Mouse (Mus musculus) T-helper 1 cell (primary cell): ENCODE data around the gene Map3k11.

Experiments used
- in situ Hi-C: fragments of 300-600 bp; cut with MboI, MseI; formaldehyde crosslinking; loops from one replicate; pipeline ENCODE4 v1.15.1; 2025; ENCODE audit warnings: high pct_unique_total_duplicates

Gene Map3k11

DNA sequence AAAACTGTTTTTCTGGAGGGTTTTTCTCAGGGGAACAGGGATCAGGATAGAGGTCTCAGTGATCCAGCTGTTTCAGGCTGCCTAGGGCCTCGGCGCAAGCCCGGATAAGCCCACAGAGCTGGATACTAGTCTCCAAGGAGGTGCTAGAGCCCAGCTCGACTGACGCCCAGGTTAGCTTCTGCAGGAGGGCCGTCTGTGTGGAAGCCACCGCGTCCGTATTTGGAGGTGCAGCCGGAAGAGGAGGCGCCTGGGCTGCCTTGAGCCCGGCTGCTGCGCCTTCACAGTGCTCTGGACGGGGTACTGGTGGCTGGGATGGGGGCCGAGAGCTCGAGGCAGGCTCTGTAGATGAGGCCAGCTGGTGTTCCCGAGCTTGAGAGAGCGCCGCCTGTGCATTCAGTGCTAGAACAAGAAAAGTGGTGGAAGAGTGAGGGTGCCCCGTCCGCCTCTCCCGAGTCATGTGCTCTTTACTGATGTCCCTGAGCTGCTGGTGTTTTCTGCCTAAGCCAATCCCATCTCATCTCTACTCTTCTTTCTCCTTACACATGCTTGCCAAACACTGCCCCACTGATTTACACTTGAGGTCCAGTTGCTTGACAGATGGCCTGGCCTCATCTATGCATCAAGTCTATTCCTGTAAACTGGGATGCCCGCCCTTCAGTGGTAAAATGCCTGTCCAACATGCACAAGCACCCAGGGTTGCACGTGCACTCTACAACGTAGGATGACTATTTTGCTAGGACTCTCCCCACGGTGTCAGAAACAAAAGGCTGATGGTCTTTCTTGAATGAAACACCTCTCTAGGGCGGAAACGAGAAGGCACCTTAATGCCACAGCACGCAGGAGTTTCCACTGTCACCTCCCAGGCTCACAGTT is 42.0 kb downstream of the Map3k11 start:
- in situ Hi-C loops, result no loop called here

DNA sequence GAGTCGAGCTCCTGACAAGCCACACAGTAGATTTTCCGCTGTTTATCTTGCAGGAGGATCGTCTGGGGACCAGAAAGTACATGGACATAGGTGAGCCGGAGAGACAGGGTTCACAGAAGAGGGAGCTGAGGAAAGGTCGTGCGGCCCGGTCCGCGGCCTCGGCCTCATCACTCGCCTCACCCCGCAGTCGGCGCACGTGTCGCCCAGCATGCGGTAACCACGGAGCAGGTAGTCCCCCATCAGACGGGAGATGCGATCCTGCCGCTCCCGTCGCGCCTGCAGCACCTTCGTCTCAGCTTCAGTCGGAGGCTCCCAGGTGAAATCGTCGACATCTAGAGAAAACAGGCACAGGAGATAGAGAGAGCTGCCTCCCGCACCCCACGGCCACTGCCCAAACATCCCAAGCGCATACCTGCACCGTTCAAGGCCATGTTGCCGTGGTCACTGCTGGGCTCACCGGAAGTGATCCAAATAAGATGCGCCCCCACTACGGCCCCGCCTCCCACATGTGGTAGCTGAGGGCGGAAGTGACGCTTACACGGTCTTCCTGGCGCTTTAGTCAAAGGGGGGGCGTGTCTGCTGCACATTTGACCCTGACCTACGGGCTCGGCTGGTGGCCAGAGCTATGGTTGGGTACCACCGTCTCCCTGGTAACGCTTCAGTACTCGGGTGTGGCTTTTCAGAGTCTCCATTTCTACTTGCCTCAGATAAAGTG is 42.9 kb downstream of the Map3k11 start:
- in situ Hi-C loops, result no loop called here

DNA sequence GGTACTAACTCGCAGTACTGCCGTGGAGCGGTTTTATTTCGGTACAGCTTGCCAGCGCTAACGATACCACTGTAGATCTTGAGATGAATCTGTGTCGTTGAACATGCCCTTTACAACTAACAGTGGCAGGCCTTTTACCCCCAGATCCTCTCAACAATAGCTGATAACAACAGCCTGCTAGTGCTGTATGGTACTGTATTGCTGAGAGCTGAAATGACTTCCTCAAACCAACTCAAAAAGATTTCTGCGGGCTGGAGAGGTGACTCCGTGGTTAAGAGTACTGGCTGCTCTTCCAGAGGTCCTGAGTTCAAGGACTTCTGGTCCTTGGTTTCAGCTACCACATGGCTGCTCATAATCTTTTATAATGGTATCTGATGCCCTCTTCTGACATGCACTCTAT is 45.8 kb downstream of the Map3k11 start:
- in situ Hi-C loops, result no loop called here

DNA sequence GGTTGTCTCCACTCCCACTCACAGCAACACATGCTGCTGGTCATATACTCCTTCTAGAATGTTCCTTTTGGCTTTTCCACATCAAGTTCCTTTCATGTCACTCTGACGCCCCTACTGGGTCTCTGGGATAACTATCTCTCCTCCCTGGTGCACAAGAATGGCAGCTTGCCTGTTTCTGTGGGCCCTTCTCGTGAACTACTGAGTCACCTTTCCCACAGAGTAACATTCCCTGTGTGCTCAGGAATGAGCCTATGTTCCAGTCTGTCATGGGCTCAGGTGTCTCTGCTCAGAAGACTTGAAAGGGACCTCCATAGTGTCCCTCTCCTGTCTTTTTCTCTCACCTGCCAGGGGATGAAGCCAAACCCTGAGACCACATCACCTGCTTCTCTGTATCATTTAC is 50.9 kb downstream of the Map3k11 start:
- in situ Hi-C loops, result no loop called here

DNA sequence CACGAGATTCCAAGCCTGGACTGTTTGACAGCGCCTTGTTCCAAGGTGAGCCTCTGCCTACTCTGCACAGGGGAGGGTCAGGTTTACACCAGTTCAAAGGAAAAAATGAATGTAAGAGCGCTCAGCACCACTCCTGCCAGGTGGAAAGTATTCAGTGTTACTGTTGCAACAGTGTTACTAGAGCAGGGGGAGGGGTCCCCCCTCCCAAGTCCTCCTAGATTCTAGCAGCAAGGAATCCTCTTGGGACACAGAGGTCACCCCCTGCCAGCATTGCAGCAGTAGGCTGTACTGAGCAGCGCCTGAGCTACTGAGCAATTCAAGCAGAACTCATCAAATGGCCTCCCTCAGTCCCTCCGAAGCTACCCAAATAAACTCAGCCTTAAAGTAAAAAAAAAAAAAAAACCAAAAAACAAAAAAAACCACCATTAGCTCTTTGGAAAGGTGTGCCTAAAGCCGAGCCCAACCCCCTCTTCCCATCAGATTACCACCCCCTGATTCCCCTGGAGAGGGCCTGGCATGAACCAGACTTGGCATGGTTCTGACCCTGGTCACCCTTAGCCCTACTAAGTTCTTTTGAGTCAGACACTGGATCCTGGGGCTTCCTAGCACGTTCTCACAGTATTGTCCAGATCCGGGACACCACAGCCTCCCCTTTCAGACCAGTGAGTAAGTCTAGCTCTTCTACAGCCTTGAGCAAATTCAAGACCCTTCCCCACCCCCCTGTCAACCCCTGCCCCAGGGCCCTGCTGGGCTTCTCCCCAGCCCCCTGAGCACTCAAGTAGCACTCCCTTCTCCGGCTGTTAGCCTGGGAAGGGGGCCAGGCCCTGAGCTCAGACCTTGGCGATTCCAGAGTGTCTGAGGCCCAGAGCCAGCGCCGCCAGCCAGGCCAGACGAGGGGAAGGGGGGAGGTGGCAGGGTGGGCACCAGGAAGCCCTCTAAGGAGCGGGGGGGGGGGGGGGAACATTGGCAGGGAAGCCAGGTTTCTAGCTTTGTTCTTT is 52.1 kb downstream of the Map3k11 start, which contains the start of gene Ltbp3:
Ltbp3 (plus strand) TSS at position 585 of the 998 bp plus-strand sequence.
- in situ Hi-C loops, result no loop called here

DNA sequence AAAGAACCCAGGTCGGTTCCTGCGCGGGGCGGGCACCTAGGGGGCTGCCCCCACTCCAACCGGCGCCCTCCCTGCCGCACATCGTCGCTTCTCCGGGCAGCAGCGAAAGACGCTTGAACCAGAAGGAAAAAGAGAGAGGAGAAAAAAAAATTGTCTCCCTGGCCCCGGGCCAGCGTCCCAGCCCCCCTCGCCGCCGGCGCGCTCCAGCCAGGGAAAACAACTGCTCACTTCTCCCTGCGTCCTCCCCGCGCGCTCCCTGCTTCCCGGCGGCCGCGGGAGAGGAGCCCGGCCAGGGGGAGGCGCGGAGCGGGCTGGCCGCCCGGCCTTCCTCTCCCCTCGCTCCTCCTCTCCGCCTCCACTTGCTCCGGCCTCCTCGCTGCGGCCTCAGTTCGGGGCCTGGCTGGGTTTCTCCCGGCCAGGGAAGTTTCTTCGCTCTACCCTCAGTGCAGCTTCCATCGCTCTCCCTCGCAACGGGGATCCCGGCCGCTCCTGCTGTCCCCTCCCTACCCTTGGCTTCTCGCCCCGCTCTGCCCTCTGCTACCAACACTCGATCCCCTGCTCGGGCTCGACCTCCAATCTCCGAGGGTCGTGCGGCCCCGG is 53.2 kb downstream of the Map3k11 start:
- in situ Hi-C loops, result no loop called here

DNA sequence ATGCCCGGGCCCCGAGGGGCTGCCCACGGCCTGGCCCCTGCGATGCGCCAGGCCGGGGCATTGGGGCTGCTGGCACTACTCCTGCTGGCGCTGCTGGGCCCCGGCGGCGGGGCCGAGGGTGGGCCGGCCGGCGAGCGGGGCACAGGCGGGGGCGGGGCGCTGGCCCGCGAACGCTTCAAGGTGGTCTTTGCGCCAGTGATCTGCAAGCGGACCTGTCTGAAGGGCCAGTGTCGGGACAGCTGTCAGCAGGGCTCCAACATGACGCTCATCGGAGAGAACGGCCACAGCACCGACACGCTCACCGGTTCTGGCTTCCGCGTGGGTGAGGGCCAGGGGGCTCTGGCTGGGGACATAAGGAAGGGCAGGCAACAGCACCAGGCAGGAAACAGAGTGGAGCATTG is 53.7 kb downstream of the Map3k11 start:
- in situ Hi-C loops, result no loop called here

DNA sequence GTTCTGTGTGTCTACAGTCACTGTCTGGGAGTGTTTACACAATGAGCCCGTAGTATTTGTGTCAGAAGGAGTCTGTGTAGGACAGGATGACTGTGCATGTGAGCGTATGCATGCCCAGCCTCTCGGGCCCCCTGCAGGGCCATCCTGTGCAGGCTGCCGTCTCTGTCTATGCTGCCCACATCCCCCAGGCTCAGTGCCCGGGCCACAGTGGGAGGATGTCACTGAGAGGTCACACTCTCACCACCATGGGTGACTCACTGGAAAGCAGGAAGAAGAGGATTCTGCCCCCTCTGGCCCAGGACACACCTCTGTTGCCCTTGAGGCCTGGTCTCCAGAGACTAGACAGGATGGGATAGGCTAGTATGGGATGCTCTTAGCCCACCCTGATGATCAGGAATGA is 55.0 kb downstream of the Map3k11 start:
- in situ Hi-C loops, result no loop called here

DNA sequence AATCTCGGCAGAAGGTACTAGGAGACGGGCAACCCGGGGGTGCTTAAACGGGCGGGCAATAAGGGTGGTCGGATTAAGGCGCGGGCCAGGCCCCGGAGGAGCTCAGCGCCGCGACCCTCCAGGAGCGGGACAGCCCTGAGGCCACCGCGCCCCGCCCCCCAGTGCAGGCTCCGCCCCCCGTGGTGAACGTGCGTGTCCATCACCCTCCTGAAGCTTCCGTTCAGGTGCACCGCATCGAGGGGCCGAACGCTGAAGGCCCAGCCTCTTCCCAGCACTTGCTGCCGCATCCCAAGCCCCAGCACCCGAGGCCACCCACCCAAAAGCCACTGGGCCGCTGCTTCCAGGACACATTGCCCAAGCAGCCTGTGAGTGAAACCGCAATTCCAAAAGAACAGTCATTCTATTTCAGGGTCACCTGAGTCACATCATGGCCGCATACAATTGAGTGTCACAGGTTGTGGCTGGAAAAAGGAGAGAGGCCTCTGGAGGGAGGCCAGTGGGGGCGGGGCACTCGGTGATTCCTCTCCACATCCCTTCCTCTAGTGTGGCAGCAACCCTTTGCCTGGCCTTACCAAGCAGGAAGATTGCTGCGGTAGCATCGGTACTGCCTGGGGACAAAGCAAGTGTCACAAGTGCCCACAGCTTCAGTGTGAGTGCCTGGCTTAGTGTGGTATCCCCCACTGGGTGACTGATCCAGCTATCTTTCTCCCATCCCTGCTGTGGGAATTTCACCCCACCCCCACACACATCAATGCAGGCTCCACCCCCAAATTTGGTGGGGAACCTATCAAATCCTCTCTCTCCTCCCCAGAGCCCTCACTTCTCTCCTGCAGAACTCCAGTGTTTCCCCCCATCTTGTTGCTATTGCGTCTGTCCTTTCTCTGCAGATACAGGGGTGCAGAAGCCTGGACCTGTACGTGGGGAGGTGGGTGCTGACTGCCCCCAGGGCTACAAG is 57.5 kb downstream of the Map3k11 start:
- in situ Hi-C loops, result no loop called here

DNA sequence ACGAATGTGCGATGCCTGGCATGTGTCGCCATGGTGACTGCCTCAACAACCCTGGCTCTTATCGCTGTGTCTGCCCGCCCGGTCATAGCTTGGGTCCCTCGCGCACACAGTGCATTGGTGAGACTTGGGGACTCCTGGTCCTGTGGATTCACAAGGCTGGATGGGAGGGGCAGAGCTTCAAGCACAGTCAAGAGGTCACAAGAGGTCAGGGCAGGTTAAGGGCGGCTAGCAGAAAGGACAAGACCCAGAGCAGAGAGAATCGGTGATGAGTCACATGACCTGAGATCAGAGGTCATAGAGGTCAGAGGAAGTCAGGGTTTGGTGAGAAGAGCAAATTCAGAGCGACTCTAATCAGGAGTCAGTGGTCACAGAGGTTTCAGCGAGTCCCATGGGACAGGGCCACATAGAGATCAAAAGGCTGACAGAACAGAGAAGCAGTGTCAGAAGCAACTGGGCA is 58.4 kb downstream of the Map3k11 start:
- in situ Hi-C loops, result no loop called here

DNA sequence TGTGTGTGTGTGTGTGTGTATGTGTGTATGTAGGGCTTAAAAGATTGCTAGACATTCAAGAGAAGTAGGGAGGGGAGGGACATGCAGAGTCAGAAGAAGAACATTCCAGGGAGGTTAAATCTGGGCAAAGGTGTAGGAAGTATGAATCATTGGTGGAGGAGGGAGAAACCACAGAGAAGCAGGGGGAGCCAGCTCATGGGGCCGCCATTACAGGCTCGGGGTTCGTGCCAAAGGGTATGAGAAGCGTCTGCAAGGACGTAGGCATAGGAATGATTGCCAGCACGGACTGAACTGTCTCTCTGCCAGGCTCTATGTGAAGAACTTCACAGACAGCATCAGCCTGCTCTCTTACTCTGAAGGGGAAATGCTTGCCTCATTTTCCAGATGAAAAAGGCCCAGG is 60.9 kb downstream of the Map3k11 start:
- in situ Hi-C loops, result no loop called here

DNA sequence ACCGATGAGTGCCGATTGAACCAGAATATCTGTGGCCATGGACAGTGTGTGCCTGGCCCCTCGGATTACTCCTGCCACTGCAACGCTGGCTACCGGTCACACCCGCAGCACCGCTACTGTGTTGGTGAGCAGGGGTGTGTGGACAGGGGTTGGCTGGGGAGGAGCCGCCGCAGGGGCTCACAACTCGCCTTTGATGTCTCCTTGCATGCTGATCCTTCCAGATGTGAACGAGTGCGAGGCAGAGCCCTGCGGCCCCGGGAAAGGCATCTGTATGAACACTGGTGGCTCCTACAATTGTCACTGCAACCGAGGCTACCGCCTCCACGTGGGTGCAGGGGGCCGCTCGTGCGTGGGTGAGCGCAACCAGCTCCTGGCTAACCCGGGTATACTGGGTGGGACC is 62.4 kb downstream of the Map3k11 start:
- in situ Hi-C loops, result loop anchor here (10.0 kb wide), 1 partner anchor 284 kb away; no protein-coding TSS in a partner anchor

DNA sequence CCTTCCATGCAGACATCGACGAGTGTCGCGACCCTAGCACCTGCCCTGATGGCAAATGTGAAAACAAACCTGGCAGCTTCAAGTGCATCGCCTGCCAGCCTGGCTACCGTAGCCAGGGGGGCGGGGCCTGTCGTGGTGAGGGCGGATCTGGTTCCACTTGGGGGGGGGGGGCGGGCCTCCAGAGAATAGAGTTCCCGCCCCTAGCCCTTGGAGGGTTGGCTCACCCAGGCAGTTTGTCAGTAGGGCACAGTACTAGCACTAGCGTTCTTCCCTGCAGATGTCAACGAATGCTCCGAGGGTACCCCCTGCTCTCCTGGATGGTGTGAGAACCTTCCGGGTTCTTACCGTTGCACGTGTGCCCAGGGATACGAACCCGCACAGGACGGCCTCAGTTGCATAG is 63.2 kb downstream of the Map3k11 start:
- in situ Hi-C loops, result loop anchor here (10.0 kb wide), 1 partner anchor 283 kb away; no protein-coding TSS in a partner anchor
